Mouse (Mus musculus): Measurements from ENCODE around the gene Stag1. TPM values are rescaled to one million over a fixed set of nuclear protein-coding genes. Genes with fewer than 3 reads are reported as not detected.
"Not testable (repeated sequence)": the region's sequence is repeated elsewhere in the genome, so short reads cannot be mapped to it uniquely, and the experiment has no call there.

The Stag1 gene
- polyA plus RNA-seq, 1 experiment: 26.7 TPM

GRCm38 (mm10) chr9:100707644-100708043 is 110.0 kb downstream of the Stag1 start:
- TF ChIP-seq CTCF (IDR thresholded peaks at IDR 0.05; ENCODE audit: extremely low read depth, insufficient read depth, low read length): no peak
- no peak for TF ChIP-seq POLR2A (IDR thresholded peaks at IDR 0.05; ENCODE audit: extremely low read depth, insufficient read depth, low read length)
- Histone ChIP-seq H3K27ac (ENCODE audit: insufficient read depth, low read length) (no peak overlapping the region), H3K4me3 (ENCODE audit: insufficient read depth, low read length) (no peak overlapping the region), H3K4me1 (ENCODE audit: control insufficient read depth, insufficient read depth, low read length) (no peaks in the 10 kb centered on the region)

- H3K4me1 ChIP-seq (ENCODE audit: control insufficient read depth, insufficient read depth, low read length): no peaks in the 10 kb centered on the region
- no peak for TF ChIP-seq CTCF (IDR thresholded peaks at IDR 0.05; ENCODE audit: extremely low read depth, insufficient read depth, low read length)
- no peak for TF ChIP-seq POLR2A (IDR thresholded peaks at IDR 0.05; ENCODE audit: extremely low read depth, insufficient read depth, low read length)
- H3K4me3 ChIP-seq (ENCODE audit: insufficient read depth, low read length): no peak overlapping the region
- no peak overlapping the region for H3K27ac ChIP-seq (ENCODE audit: insufficient read depth, low read length)
Measured at GRCm38 (mm10) chr9:100711665-100712064, 114.1 kb downstream of the Stag1 start.

- not testable (repeated sequence) for H3K4me1 ChIP-seq (ENCODE audit: control insufficient read depth, insufficient read depth, low read length); H3K4me3 ChIP-seq (ENCODE audit: insufficient read depth, low read length); H3K27ac ChIP-seq (ENCODE audit: insufficient read depth, low read length)
Measured at GRCm38 (mm10) chr9:100724832-100725231, 127.2 kb downstream of the Stag1 start.

DNA sequence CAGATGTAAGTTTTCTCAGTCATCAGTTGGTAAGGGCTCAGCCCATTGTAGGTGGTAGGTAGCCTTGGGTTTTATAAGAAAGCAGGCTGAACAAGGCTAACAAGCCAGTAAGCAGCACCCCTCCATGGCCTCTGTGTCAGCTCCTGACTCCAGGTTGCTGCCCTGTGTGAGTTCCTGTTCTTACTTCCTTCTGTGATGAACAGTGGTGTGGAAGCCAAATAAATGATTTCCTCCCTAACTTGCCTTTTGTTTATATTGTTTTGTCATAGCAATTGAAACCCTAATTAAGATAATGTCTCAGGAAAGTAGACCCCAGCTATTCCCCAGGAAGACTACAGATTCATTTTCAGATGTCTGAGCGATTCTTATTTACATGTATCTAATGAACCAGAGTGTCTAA is 134.2 kb downstream of the Stag1 start:
- TF ChIP-seq POLR2A (IDR thresholded peaks at IDR 0.05; ENCODE audit: extremely low read depth, insufficient read depth, low read length) (no peak), CTCF (IDR thresholded peaks at IDR 0.05; ENCODE audit: extremely low read depth, insufficient read depth, low read length) (no peak)
- Histone ChIP-seq H3K4me3 (ENCODE audit: insufficient read depth, low read length) (no peak overlapping the region), H3K27ac (ENCODE audit: insufficient read depth, low read length) (no peak overlapping the region), H3K4me1 (ENCODE audit: control insufficient read depth, insufficient read depth, low read length) (peaks cover 1% of the 10 kb centered on the region; the same call in 1 of the 2 replicates)

GRCm38 (mm10) chr9:100733907-100734440 is 136.4 kb downstream of the Stag1 start:
- TF ChIP-seq POLR2A (IDR thresholded peaks at IDR 0.05; ENCODE audit: extremely low read depth, insufficient read depth, low read length) (no peak), CTCF (IDR thresholded peaks at IDR 0.05; ENCODE audit: extremely low read depth, insufficient read depth, low read length) (no peak)
- Histone ChIP-seq H3K4me3 (ENCODE audit: insufficient read depth, low read length) (no peak overlapping the region), H3K27ac (ENCODE audit: insufficient read depth, low read length) (no peak overlapping the region), H3K4me1 (ENCODE audit: control insufficient read depth, insufficient read depth, low read length) (peaks cover 1% of the 10 kb centered on the region; the same call in 1 of the 2 replicates)

GRCm38 (mm10) chr9:100735993-100736645 is 138.5 kb downstream of the Stag1 start:
- peaks cover 1% of the 10 kb centered on the region; the same call in 1 of the 2 replicates for H3K4me1 ChIP-seq (ENCODE audit: control insufficient read depth, insufficient read depth, low read length)
- H3K27ac ChIP-seq (ENCODE audit: insufficient read depth, low read length): no peak overlapping the region
- no peak overlapping the region for H3K4me3 ChIP-seq (ENCODE audit: insufficient read depth, low read length)
- TF ChIP-seq CTCF (IDR thresholded peaks at IDR 0.05; ENCODE audit: extremely low read depth, insufficient read depth, low read length): no peak
- TF ChIP-seq POLR2A (IDR thresholded peaks at IDR 0.05; ENCODE audit: extremely low read depth, insufficient read depth, low read length): no peak

DNA sequence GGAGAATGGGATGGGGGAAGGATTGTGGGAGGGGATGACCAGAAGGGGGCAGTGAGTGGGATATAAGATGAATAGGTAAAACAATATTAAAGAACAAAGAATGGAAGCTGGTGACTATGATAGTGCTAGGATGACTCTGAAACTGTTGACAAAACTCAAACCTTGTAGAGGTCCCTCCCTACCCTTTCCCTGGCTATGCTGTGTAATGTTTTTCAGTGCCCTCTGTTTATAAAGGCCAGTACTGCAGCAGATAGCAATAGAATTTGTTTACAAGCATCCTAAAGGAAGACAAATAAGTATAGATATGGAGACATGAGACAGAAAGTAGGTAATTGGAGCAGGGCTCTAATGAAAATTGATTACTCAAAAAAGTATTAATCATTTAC is 139.0 kb downstream of the Stag1 start:
- H3K27ac ChIP-seq (ENCODE audit: insufficient read depth, low read length): no peak overlapping the region
- peaks cover 1% of the 10 kb centered on the region; the same call in 1 of the 2 replicates for H3K4me1 ChIP-seq (ENCODE audit: control insufficient read depth, insufficient read depth, low read length)
- no peak overlapping the region for H3K4me3 ChIP-seq (ENCODE audit: insufficient read depth, low read length)
- TF ChIP-seq CTCF (IDR thresholded peaks at IDR 0.05; ENCODE audit: extremely low read depth, insufficient read depth, low read length) (no peak), POLR2A (IDR thresholded peaks at IDR 0.05; ENCODE audit: extremely low read depth, insufficient read depth, low read length) (no peak)

DNA sequence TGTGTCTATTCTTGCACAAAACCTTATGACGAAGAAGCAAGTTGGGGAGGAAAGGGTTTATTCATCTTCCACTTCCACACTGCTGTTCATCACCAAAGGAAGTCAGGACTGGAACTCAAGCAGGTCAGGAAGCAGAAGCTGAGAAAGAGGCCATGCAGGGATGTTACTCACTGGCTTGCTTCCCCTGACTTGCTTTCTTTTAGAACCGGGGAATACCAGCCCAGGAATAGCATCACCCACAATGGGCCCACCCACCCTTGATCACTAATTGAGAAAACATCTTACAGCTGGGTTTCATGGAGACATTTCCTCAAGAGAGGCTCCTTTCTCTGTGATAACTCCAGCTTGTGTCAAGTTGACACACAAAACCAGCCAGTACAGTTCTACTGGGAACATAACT is 179.6 kb downstream of the Stag1 start:
- not testable (repeated sequence) for H3K4me1 ChIP-seq (ENCODE audit: control insufficient read depth, insufficient read depth, low read length); H3K27ac ChIP-seq (ENCODE audit: insufficient read depth, low read length); H3K4me3 ChIP-seq (ENCODE audit: insufficient read depth, low read length)

DNA sequence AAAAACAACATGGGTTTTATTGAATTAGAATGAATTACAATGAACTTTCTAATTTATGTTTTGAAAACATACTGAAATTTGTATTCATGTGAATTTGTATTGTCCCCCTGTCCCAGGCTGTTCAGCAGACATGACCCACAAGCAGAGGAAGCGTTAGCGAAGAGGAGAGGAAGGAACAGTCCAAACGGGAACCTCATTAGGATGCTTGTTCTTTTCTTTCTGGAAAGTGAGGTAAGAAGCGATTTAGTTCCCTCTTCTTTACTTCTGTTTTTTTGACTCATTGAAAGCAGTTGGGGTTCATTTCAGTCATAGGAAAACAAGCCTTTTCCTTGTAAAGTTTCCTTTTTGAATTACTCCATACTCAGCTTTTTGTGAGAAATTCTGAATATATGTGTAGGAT is 268.4 kb downstream of the Stag1 start:
- H3K4me3 ChIP-seq (ENCODE audit: insufficient read depth, low read length): no peak overlapping the region
- H3K4me1 ChIP-seq (ENCODE audit: control insufficient read depth, insufficient read depth, low read length): no peaks in the 10 kb centered on the region
- H3K27ac ChIP-seq (ENCODE audit: insufficient read depth, low read length): no peak overlapping the region
- TF ChIP-seq POLR2A (IDR thresholded peaks at IDR 0.05; ENCODE audit: extremely low read depth, insufficient read depth, low read length) (no peak), CTCF (IDR thresholded peaks at IDR 0.05; ENCODE audit: extremely low read depth, insufficient read depth, low read length) (no peak)

- H3K27ac ChIP-seq (ENCODE audit: insufficient read depth, low read length): no peak overlapping the region
- TF ChIP-seq CTCF (IDR thresholded peaks at IDR 0.05; ENCODE audit: extremely low read depth, insufficient read depth, low read length) (no peak), POLR2A (IDR thresholded peaks at IDR 0.05; ENCODE audit: extremely low read depth, insufficient read depth, low read length) (no peak)
- H3K4me3 ChIP-seq (ENCODE audit: insufficient read depth, low read length): no peak overlapping the region
- H3K4me1 ChIP-seq (ENCODE audit: control insufficient read depth, insufficient read depth, low read length): no peaks in the 10 kb centered on the region
Measured at GRCm38 (mm10) chr9:100869635-100870034, 272.0 kb downstream of the Stag1 start.
